Mouse (Mus musculus): ENCODE data around the gene Dtx2. TPM values are rescaled to one million over a fixed set of nuclear protein-coding genes. Genes with fewer than 3 reads are reported as not detected.

Dtx2 gene
- polyA plus RNA-seq, 1 experiment: 20.3 TPM

DNA sequence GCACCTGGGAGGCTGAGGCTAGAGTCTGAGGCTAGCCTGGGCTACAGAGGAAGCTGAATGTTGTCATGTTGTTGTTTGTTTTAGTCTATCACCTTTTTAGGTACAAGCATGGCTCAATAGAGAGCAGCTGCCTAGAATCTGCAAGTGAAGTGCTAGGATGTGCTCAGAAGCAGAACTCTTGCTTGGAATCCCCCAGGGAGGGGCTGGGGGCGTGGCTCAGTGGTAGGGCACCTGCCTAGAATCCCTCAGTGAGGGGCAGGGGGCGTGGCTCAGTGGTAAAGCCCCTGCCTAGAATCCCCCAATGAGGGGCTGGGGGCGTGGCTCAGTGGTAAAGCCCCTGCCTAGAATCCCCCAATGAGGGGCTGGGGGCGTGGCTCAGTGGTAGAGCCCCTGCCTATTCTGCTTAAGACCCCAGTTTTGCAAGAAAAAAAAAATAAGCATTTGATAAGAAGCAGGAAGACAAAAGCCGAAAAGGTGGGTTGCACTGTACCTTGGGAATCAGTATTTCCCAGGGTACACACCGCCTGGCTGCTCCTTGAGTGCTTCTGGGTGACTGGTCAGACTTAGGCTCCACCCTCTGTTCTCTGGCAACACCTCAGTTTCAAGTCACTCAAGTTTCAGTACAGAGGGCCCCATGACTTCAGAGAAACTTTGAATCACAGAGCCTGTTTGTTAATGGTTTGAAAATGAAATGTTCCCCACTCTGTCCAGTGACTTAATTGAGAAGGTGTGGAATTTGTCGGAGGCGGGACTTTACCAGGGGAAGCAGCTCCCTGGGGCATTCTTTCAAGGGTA, 58.5 kb downstream of the Dtx2 start:
- H3ac ChIP-seq (ENCODE audit: control insufficient read depth, insufficient read length, low read depth): no peak overlapping the region
- H3K27me3 ChIP-seq (ENCODE audit: control insufficient read depth, insufficient read depth, insufficient read length): no peaks in the 10 kb centered on the region
- H3K36me3 ChIP-seq (ENCODE audit: control insufficient read depth, insufficient read depth): no peaks in the 10 kb centered on the region
- H3K4me3 ChIP-seq (ENCODE audit: insufficient read depth, poor library complexity, severe bottlenecking): no peak overlapping the region
- no peaks in the 10 kb centered on the region for H3K79me2 ChIP-seq (ENCODE audit: control insufficient read depth, insufficient read depth)
- H3K79me3 ChIP-seq (ENCODE audit: low read depth): no peaks in the 10 kb centered on the region
- TF ChIP-seq MYOD1 (IDR thresholded peaks at IDR 0.05; ENCODE audit: control insufficient read depth, insufficient read length, low read depth) (no peak), USF1 (IDR thresholded peaks at IDR 0.05; ENCODE audit: low read depth) (no peak), FOSL1 (IDR thresholded peaks at IDR 0.05; ENCODE audit: insufficient read depth, low read length, poor library complexity, severe bottlenecking) (no peak), MYOG (IDR thresholded peaks at IDR 0.05; ENCODE audit: control insufficient read depth, extremely low read depth, insufficient read length) (no peak), CEBPB (IDR thresholded peaks at IDR 0.05; ENCODE audit: low read depth) (no peak), MAX (IDR thresholded peaks at IDR 0.05) (no peak), CTCF (IDR thresholded peaks at IDR 0.05; ENCODE audit: control insufficient read depth, insufficient read depth, insufficient read length) (no peak)

DNA sequence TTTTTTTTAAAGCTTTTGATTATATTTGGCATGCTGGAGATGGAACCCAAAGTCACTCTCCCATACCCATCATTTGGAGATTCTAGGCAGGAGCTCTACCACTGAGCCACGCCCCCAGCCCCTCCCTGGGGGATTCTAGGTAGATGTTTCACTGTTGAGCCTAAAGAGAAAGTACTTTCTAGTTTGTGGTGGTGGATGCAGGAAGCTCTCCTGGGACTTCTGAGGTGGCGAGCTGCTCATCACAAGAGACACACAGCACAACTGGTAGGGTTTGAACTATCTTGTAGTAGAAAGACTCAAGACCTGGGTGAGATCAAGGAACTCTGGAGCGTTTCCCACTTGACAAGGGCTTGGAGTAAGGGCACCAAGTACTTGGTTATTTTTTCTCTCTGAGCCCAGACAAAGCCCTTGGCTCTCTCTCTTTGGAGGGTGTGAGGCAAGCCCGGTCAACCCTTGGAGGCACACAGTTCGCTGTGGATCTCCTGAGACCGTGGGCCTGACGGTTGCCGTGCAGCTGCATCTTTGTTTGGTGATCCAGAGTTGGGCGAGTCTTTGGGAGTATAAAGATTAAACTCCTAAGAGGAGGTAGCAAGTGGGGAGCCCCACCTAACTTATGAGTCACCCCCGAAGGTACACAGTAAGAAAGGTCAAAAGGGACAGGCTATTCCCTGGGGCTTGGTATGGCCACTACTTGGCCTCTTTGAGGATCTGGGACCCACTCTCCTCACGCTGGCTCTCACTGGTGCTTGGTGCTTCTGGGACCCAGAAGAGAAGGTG, 59.9 kb downstream of the Dtx2 start, which contains the start of gene Upk3bl:
Gene Upk3bl, plus strand, starts transcription at position 192 of the 777 bp plus-strand sequence.
- H3K4me3 ChIP-seq (ENCODE audit: insufficient read depth, poor library complexity, severe bottlenecking): no peak within 1 kb of the TSS
- H3K27me3 ChIP-seq (ENCODE audit: control insufficient read depth, insufficient read depth, insufficient read length): no peaks in the 10 kb centered on the region
- H3K79me2 ChIP-seq (ENCODE audit: control insufficient read depth, insufficient read depth): no peaks in the 10 kb centered on the region
- TF ChIP-seq MYOD1 (IDR thresholded peaks at IDR 0.05; ENCODE audit: control insufficient read depth, insufficient read length, low read depth) (no peak), MYOG (IDR thresholded peaks at IDR 0.05; ENCODE audit: control insufficient read depth, extremely low read depth, insufficient read length) (no peak), FOSL1 (IDR thresholded peaks at IDR 0.05; ENCODE audit: insufficient read depth, low read length, poor library complexity, severe bottlenecking) (no peak), CTCF (IDR thresholded peaks at IDR 0.05; ENCODE audit: control insufficient read depth, insufficient read depth, insufficient read length) (no peak), USF1 (IDR thresholded peaks at IDR 0.05; ENCODE audit: low read depth) (no peak), MAX (IDR thresholded peaks at IDR 0.05) (no peak), CEBPB (IDR thresholded peaks at IDR 0.05; ENCODE audit: low read depth) (no peak)
- H3ac ChIP-seq (ENCODE audit: control insufficient read depth, insufficient read length, low read depth): no peak within 1 kb of the TSS
- H3K36me3 ChIP-seq (ENCODE audit: control insufficient read depth, insufficient read depth): no peaks in the 10 kb centered on the region
- no peaks in the 10 kb centered on the region for H3K79me3 ChIP-seq (ENCODE audit: low read depth)

DNA sequence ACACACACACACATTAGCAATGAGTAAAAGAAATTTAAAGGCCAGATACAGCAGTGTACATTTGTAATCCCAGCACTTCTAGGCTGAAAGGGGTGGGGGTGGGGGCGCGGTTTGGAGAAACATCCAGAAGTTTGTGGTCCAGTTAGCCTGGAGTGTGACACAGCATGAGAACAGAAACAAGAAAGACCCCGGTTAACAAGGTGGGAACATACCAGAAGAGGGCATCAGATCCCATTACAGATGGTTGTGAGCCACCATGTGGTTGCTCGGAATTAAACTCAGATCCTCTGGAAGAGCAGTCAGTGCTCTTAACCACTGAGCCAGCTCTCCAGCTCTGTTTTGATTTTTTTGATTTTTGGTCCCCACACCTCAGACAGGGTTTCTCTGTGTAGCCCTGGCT, 61.5 kb downstream of the Dtx2 start:
- H3K36me3 ChIP-seq (ENCODE audit: control insufficient read depth, insufficient read depth): no peaks in the 10 kb centered on the region
- H3ac ChIP-seq (ENCODE audit: control insufficient read depth, insufficient read length, low read depth): no peak overlapping the region
- TF ChIP-seq MYOD1 (IDR thresholded peaks at IDR 0.05; ENCODE audit: control insufficient read depth, insufficient read length, low read depth) (no peak), FOSL1 (IDR thresholded peaks at IDR 0.05; ENCODE audit: insufficient read depth, low read length, poor library complexity, severe bottlenecking) (no peak), CTCF (IDR thresholded peaks at IDR 0.05; ENCODE audit: control insufficient read depth, insufficient read depth, insufficient read length) (no peak), MYOG (IDR thresholded peaks at IDR 0.05; ENCODE audit: control insufficient read depth, extremely low read depth, insufficient read length) (no peak), USF1 (IDR thresholded peaks at IDR 0.05; ENCODE audit: low read depth) (no peak), MAX (IDR thresholded peaks at IDR 0.05) (no peak), CEBPB (IDR thresholded peaks at IDR 0.05; ENCODE audit: low read depth) (no peak)
- no peaks in the 10 kb centered on the region for H3K79me2 ChIP-seq (ENCODE audit: control insufficient read depth, insufficient read depth)
- H3K4me3 ChIP-seq (ENCODE audit: insufficient read depth, poor library complexity, severe bottlenecking): no peak overlapping the region
- H3K27me3 ChIP-seq (ENCODE audit: control insufficient read depth, insufficient read depth, insufficient read length): no peaks in the 10 kb centered on the region
- H3K79me3 ChIP-seq (ENCODE audit: low read depth): no peaks in the 10 kb centered on the region

DNA sequence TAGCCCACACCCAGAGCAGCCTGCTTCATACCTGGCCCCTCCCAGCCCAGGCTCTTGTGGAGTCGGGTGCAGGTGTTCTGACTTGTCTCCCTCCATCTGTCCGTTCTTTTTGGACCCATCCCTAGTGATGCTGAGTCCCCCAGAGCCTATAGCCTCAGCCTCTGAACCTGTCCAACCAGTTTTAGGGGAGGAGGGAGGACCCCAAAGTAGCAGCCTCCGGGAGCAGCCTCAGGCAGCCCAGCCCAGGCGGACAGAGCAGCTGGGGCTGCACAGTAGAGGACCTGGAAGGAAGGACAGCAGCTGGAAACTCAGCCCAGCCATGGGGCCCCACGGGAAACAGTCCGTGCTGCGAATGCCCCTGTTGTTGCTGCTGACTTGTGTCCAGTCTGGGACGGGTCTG, 62.5 kb downstream of the Dtx2 start:
- no peaks in the 10 kb centered on the region for H3K79me2 ChIP-seq (ENCODE audit: control insufficient read depth, insufficient read depth)
- no peaks in the 10 kb centered on the region for H3K27me3 ChIP-seq (ENCODE audit: control insufficient read depth, insufficient read depth, insufficient read length)
- TF ChIP-seq CTCF (IDR thresholded peaks at IDR 0.05; ENCODE audit: control insufficient read depth, insufficient read depth, insufficient read length) (no peak), FOSL1 (IDR thresholded peaks at IDR 0.05; ENCODE audit: insufficient read depth, low read length, poor library complexity, severe bottlenecking) (no peak), MYOG (IDR thresholded peaks at IDR 0.05; ENCODE audit: control insufficient read depth, extremely low read depth, insufficient read length) (no peak), MAX (IDR thresholded peaks at IDR 0.05) (no peak), USF1 (IDR thresholded peaks at IDR 0.05; ENCODE audit: low read depth) (no peak), MYOD1 (IDR thresholded peaks at IDR 0.05; ENCODE audit: control insufficient read depth, insufficient read length, low read depth) (no peak), CEBPB (IDR thresholded peaks at IDR 0.05; ENCODE audit: low read depth) (no peak)
- no peaks in the 10 kb centered on the region for H3K79me3 ChIP-seq (ENCODE audit: low read depth)
- no peaks in the 10 kb centered on the region for H3K36me3 ChIP-seq (ENCODE audit: control insufficient read depth, insufficient read depth)
- H3ac ChIP-seq (ENCODE audit: control insufficient read depth, insufficient read length, low read depth): no peak overlapping the region
- no peak overlapping the region for H3K4me3 ChIP-seq (ENCODE audit: insufficient read depth, poor library complexity, severe bottlenecking)

DNA sequence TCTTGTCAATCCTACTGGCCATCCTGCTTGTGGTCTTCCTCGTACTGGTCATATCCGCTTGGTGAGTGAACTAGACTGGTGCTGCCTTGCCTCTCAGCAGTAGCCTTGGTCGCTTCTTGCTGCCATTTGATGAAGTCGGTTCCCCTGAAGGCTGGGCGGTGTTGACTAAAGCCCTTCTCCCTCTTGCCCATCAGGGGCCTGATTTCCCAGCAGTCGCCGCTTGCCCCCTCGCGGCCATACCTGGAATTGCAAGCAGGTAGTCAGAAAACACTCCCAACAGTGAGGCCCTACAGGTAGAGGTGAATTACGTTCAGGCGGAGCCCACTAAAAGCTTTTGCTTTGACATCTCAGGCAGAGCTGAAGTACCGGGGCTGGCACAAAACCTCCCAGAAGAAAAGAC, 67.0 kb downstream of the Dtx2 start:
- Histone ChIP-seq H3K4me3 (ENCODE audit: insufficient read depth, poor library complexity, severe bottlenecking) (no peak overlapping the region), H3K79me3 (ENCODE audit: low read depth) (no peaks in the 10 kb centered on the region), H3ac (ENCODE audit: control insufficient read depth, insufficient read length, low read depth) (no peak overlapping the region), H3K36me3 (ENCODE audit: control insufficient read depth, insufficient read depth) (no peaks in the 10 kb centered on the region), H3K27me3 (ENCODE audit: control insufficient read depth, insufficient read depth, insufficient read length) (no peaks in the 10 kb centered on the region), H3K79me2 (ENCODE audit: control insufficient read depth, insufficient read depth) (no peaks in the 10 kb centered on the region)
- TF ChIP-seq CTCF (IDR thresholded peaks at IDR 0.05; ENCODE audit: control insufficient read depth, insufficient read depth, insufficient read length) (peak; percentile 83), USF1 (IDR thresholded peaks at IDR 0.05; ENCODE audit: low read depth) (no peak), MYOG (IDR thresholded peaks at IDR 0.05; ENCODE audit: control insufficient read depth, extremely low read depth, insufficient read length) (no peak)
